Mouse (Mus musculus) kidney, adult 2 months (tissue): Measurements from ENCODE around the gene Uggt2.

Experiments used
- CTCF ChIP-seq: fragments of 200-500 bp; conservative IDR thresholded peaks from 2 replicates; pipeline ENCODE4 v1.5.1; 2011; ENCODE audit warnings: low read depth, mild to moderate bottlenecking, control low read depth, low read length, moderate library complexity, mixed read lengths; ENCODE audit not compliant: insufficient read depth, insufficient read length
- POLR2A ChIP-seq: fragments of 200-500 bp; IDR thresholded peaks from one replicate; pipeline ENCODE4 v1.6.1; 2011; ENCODE audit warnings: low read depth, low read length, control low read depth

DNA sequence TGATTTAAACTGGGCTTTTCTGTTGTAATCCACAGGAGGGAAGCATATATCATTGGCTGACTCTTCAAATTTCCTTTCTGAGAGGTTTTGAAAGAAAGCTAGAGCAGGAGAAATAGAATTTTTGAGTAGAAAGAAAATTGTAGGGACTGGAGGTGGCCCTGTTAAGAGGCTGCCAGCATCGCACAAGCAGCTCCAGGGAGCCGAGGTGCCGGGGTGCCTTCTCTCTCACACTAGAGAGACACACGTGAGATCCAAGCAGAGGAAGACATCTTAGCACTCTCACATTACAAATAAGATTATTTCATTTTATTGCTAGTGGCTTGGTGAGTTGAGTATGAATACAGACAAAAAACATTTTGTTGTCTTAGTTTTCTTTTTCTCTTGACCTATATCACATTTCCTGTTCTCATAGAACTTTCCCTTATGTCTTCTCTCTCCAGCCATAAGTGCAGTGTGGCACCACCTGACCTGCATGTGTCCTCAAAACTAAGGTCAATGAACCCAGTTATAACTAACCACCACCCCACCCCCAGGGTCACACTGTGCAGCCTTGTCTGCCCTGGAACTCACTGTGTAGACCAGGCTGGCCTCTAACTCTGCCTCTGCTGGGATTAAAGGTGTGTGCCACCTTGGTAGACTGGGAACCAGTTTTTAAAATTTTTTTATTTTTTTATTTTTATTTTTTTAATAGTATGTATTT is 158.3 kb downstream of the Uggt2 start:
- TF ChIP-seq POLR2A (no peak), CTCF (no peak)
